ENCODE assay signal across 8 mouse cellular contexts in genomic region chr11:102209742-102210141, GRCm38 (mm10). TPM values are rescaled to one million over a fixed set of nuclear protein-coding genes. Genes with fewer than 3 reads are reported as not detected.
DNase-seq lines count a peak whose midpoint lies in the region; ATAC-seq and TF ChIP-seq lines count a peak whose summit lies in the region.

No protein-coding gene starts in this region.

- peak; percentile 56 for DNase-seq in gastrocnemius, adult 18-20 months (ENCODE audit: low spot score)
- no peak for DNase-seq in gastrocnemius, postnatal 14 days
- peak; percentile 30 for DNase-seq in thymus, adult 2 months
- DNase-seq in thymus, adult 18-20 months: no peak
- no peak for DNase-seq in Muller cell, postnatal 12 days (ENCODE audit: inconsistent ontology term)
- DNase-seq in layer of hippocampus, adult 9-10 months (ENCODE audit: low spot score): no peak

- H3K4me2 ChIP-seq in heart, embryonic 16.5 days (ENCODE audit: low read depth, low read length): no peak overlapping the region
- H3K4me2 ChIP-seq in myocyte (ENCODE audit: low read depth): peak overlapping the region; percentile 83

- H3K9me3 ChIP-seq in heart, embryonic 16.5 days (replicated peaks; ENCODE audit: control insufficient read depth, low read length): no peaks in the 10 kb centered on the region

- peaks cover 49% of the 10 kb centered on the region for H3K79me2 ChIP-seq in myocyte (ENCODE audit: control insufficient read depth, insufficient read depth)

- peak; percentile 48; the same call in 1 of the 2 replicates for TF ChIP-seq CTCF in thymus, adult 2 months (IDR thresholded peaks at IDR 0.05; ENCODE audit: borderline replicate concordance, control insufficient read depth, extremely low read depth, insufficient read depth, low read length, poor library complexity)

- H3K36me3 ChIP-seq in thymus, adult 2 months (ENCODE audit: control insufficient read depth, insufficient read depth, low read length): no peaks in the 10 kb centered on the region
- H3K36me3 ChIP-seq in heart, embryonic 16.5 days (ENCODE audit: control insufficient read depth, insufficient read depth): peaks cover 9% of the 10 kb centered on the region
- H3K36me3 ChIP-seq in myocyte (ENCODE audit: control insufficient read depth, insufficient read depth): peaks cover 12% of the 10 kb centered on the region

- no peak overlapping the region for H3K27ac ChIP-seq in thymus, adult 2 months (ENCODE audit: control insufficient read depth, insufficient read depth, low read length)
- H3K27ac ChIP-seq in heart, embryonic 16.5 days (ENCODE audit: low read length): peak overlapping the region; percentile 1; the same call in 1 of the 2 replicates

- no peak for ATAC-seq in heart, embryonic 16.5 days (replicated peaks; ENCODE audit: extremely low read depth, insufficient read depth, low FRiP score)

- H3K27me3 ChIP-seq in thymus, adult 2 months (ENCODE audit: control insufficient read depth, insufficient read depth, low read length): no peaks in the 10 kb centered on the region
- H3K27me3 ChIP-seq in heart, embryonic 16.5 days (ENCODE audit: control insufficient read depth, insufficient read depth, low read length): no peaks in the 10 kb centered on the region
- no peaks in the 10 kb centered on the region for H3K27me3 ChIP-seq in myocyte (ENCODE audit: control insufficient read depth, insufficient read depth, insufficient read length)

- WGBS in thymus, adult 2 months: 29% methylated on average over 2 of the region's 2 CpGs
- 24% methylated on average over 2 of the region's 2 CpGs for WGBS in heart, embryonic 16.5 days

- H3ac ChIP-seq in myocyte (ENCODE audit: control insufficient read depth, insufficient read length): no peak overlapping the region

- H3K9ac ChIP-seq in heart, embryonic 16.5 days (ENCODE audit: low read length): no peak overlapping the region

- no peak overlapping the region for H3K4me3 ChIP-seq in thymus, adult 2 months (ENCODE audit: control insufficient read depth, insufficient read depth, low read length)
- H3K4me3 ChIP-seq in heart, embryonic 16.5 days (ENCODE audit: low read length): no peak overlapping the region
- H3K4me3 ChIP-seq in myocyte: no peak overlapping the region

- peaks cover 32% of the 10 kb centered on the region for H3K4me1 ChIP-seq in thymus, adult 2 months (replicated peaks; ENCODE audit: control insufficient read depth, insufficient read depth, low read length)
- peaks cover 80% of the 10 kb centered on the region for H3K4me1 ChIP-seq in heart, embryonic 16.5 days (ENCODE audit: control insufficient read depth, insufficient read depth, low read length)

- TF ChIP-seq POLR2A in thymus, adult 2 months (IDR thresholded peaks at IDR 0.05; ENCODE audit: control insufficient read depth, extremely low read depth, insufficient read depth, low read length, poor library complexity): no peak
- TF ChIP-seq POLR2A in myocyte (IDR thresholded peaks at IDR 0.05; ENCODE audit: insufficient read length, low read depth): no peak

- intact Hi-C loops in gastrocnemius, postnatal 14 days (cut with DNase I; ENCODE audit: low total_unique reads): loop anchor here (10.0 kb wide), 1 partner anchor 55 kb away; the partner anchor contains the start of gene Asb16

TF ChIP-seq in myocyte, 11 proteins besides CTCF, POLR2A, EP300 and RAD21:
- TF ChIP-seq MYOG (IDR thresholded peaks at IDR 0.05; ENCODE audit: control insufficient read depth in 1 of 3, insufficient read depth in 1 of 3, insufficient read length in 2 of 3, low read depth in 2 of 3) (peak; percentile 26 to 73 (median 44)), SRF (IDR thresholded peaks at IDR 0.05; ENCODE audit: control insufficient read depth, insufficient read length, low read depth) (no peak), MYOD1 (IDR thresholded peaks at IDR 0.05; ENCODE audit: control insufficient read depth in 1 of 3, insufficient read length in 2 of 3, low read depth in 2 of 3) (peak; percentile 28 to 87 (median 77)), TCF3 (IDR thresholded peaks at IDR 0.05; ENCODE audit: insufficient read length, low read depth) (no peak)

RNA-seq across cellular contexts. Expression of gene Hdac5, which starts 20.2 kb away (rescaled TPM):
- total RNA-seq in gastrocnemius, adult 18-20 months (2021): 100 to 1,000 TPM in 1 of 2 experiments, 10 to 100 TPM in 1; 73.6 to 104 TPM
- total RNA-seq in gastrocnemius, postnatal 14 days (2021): 10 to 100 TPM; 59.5 to 65.6 TPM
- polyA plus RNA-seq in thymus, adult 2 months (2012; rRNA removed): 76.8 and 81.7 TPM in 2 replicates
- polyA plus RNA-seq in heart, embryonic 16.5 days (2015; fragmentation: Nextera tagmentation; extraction: Ambion mirVana): 86.7 and 96.4 TPM in 2 replicates
- polyA plus RNA-seq in myocyte (2012; fragmentation: generic; extraction: Trizol): 77.3 TPM

RNA-seq across cellular contexts. Expression of gene G6pc3, which starts 20.3 kb away (rescaled TPM):
- 10 to 100 TPM; 60.4 to 61.1 TPM for total RNA-seq in gastrocnemius, adult 18-20 months (2021)
- total RNA-seq in gastrocnemius, postnatal 14 days (2021): 10 to 100 TPM; 36.1 to 36.2 TPM
- polyA plus RNA-seq in thymus, adult 2 months (2012; rRNA removed): 48.6 and 56.5 TPM in 2 replicates
- polyA plus RNA-seq in heart, embryonic 16.5 days (2015; fragmentation: Nextera tagmentation; extraction: Ambion mirVana): 24.4 and 25.0 TPM in 2 replicates
- 58.1 TPM for polyA plus RNA-seq in myocyte (2012; fragmentation: generic; extraction: Trizol)

RNA-seq across cellular contexts. Expression of gene Lsm12, which starts 24.6 kb away (rescaled TPM):
- total RNA-seq in gastrocnemius, adult 18-20 months (2021): 100 to 1,000 TPM; 102 to 105 TPM
- 10 to 100 TPM; 69.9 to 76.0 TPM for total RNA-seq in gastrocnemius, postnatal 14 days (2021)
- polyA plus RNA-seq in thymus, adult 2 months (2012; rRNA removed): 36.1 and 42.2 TPM in 2 replicates
- polyA plus RNA-seq in heart, embryonic 16.5 days (2015; fragmentation: Nextera tagmentation; extraction: Ambion mirVana): 60.5 and 77.2 TPM in 2 replicates
- polyA plus RNA-seq in myocyte (2012; fragmentation: generic; extraction: Trizol): 33.1 TPM

RNA-seq across cellular contexts. Expression of gene BC030867, which starts 38.9 kb away (rescaled TPM):
- total RNA-seq in gastrocnemius, adult 18-20 months (2021): not detected
- under 1 TPM; 0.11 to 0.47 TPM for total RNA-seq in gastrocnemius, postnatal 14 days (2021)
- 13.0 and 17.7 TPM in 2 replicates for polyA plus RNA-seq in thymus, adult 2 months (2012; rRNA removed)
- polyA plus RNA-seq in heart, embryonic 16.5 days (2015; fragmentation: Nextera tagmentation; extraction: Ambion mirVana): 11.8 and 12.3 TPM in 2 replicates
- polyA plus RNA-seq in myocyte (2012; fragmentation: generic; extraction: Trizol): 4.4 TPM

RNA-seq across cellular contexts. Expression of gene Tmem101, which starts 53.5 kb away (rescaled TPM):
- 1 to 10 TPM; 9.3 to 9.8 TPM for total RNA-seq in gastrocnemius, adult 18-20 months (2021)
- total RNA-seq in gastrocnemius, postnatal 14 days (2021): 10 to 100 TPM; 15.1 to 16.5 TPM
- polyA plus RNA-seq in thymus, adult 2 months (2012; rRNA removed): 26.2 and 31.3 TPM in 2 replicates
- polyA plus RNA-seq in heart, embryonic 16.5 days (2015; fragmentation: Nextera tagmentation; extraction: Ambion mirVana): 33.9 and 35.3 TPM in 2 replicates
- polyA plus RNA-seq in myocyte (2012; fragmentation: generic; extraction: Trizol): 37.7 TPM

Comparison
In these comparisons a context has a peak if more than half of its experiments do, and no peak if none do; other contexts are left out.
1. DNase-seq: peak in gastrocnemius, adult 18-20 months (single experiment) and thymus, adult 2 months (single experiment); none in gastrocnemius, postnatal 14 days (single experiment), thymus, adult 18-20 months (0 of 2), Muller cell, postnatal 12 days (single experiment) and layer of hippocampus, adult 9-10 months (single experiment).